Mouse (Mus musculus): ENCODE results near the gene Grin2c. TPM values are rescaled to one million over a fixed set of nuclear protein-coding genes. Genes with fewer than 3 reads are reported as not detected.

Gene Grin2c
- total and polyA plus RNA-seq, 3 experiments, result not detected

GRCm38 (mm10) chr11:115273735-115274134 lies 6.7 kb upstream of the Grin2c start:
- Histone ChIP-seq H3K9me3 (replicated peaks; ENCODE audit: insufficient read depth, low read length) (no peaks in the 10 kb centered on the region), H3K36me3 (ENCODE audit: control insufficient read depth in 1 of 2, insufficient read depth in 2 of 2, low read length in 2 of 2) (peaks cover 0 to 16% of the 10 kb centered on the region in 2 experiments; a peak in 3 of 4 replicates)

GRCm38 (mm10) chr11:115272894-115273498 lies 6.0 kb upstream of the Grin2c start:
- TF ChIP-seq JUND (IDR thresholded peaks at IDR 0.05; ENCODE audit: low read depth, low read length) (no peak), GABPA (IDR thresholded peaks at IDR 0.05; ENCODE audit: low read depth, low read length) (no peak), SIN3A (IDR thresholded peaks at IDR 0.05; ENCODE audit: low read length) (no peak), SMC3 (IDR thresholded peaks at IDR 0.05; ENCODE audit: low read depth, low read length) (no peak), MYC (IDR thresholded peaks at IDR 0.05; ENCODE audit: low read depth, low read length) (no peak), MXI1 (IDR thresholded peaks at IDR 0.05; ENCODE audit: low read depth, low read length) (no peak), CHD1 (IDR thresholded peaks at IDR 0.05; ENCODE audit: low read depth, low read length) (no peak), NRF1 (IDR thresholded peaks at IDR 0.05; ENCODE audit: insufficient read depth, low read depth, low read length, poor library complexity, severe bottlenecking) (no peak), CTCF (IDR thresholded peaks at IDR 0.05 in 2 of 3, conservative IDR thresholded peaks at IDR 0.05 in 1 of 3; ENCODE audit: control insufficient read depth in 1 of 3, insufficient read depth in 1 of 3, low read depth in 2 of 3, low read length in 3 of 3, poor library complexity in 1 of 3, severe bottlenecking in 1 of 3) (no peak), TCF12 (IDR thresholded peaks at IDR 0.05; ENCODE audit: low read depth, low read length) (no peak), MYB (IDR thresholded peaks at IDR 0.05; ENCODE audit: low read depth, low read length) (no peak), HCFC1 (IDR thresholded peaks at IDR 0.05; ENCODE audit: low read depth, low read length) (no peak), GATA1 (IDR thresholded peaks at IDR 0.05; ENCODE audit: low read depth, low read length) (no peak), POLR2AphosphoS2 (IDR thresholded peaks at IDR 0.05; ENCODE audit: low read length) (no peak), MAZ (IDR thresholded peaks at IDR 0.05; ENCODE audit: low read depth, low read length) (no peak), POLR2A (IDR thresholded peaks at IDR 0.05; ENCODE audit: control insufficient read depth in 1 of 2, insufficient read depth in 1 of 2, low read depth in 1 of 2, low read length in 2 of 2, poor library complexity in 1 of 2) (no peak), NELFE (IDR thresholded peaks at IDR 0.05; ENCODE audit: low read depth, low read length) (no peak), BHLHE40 (IDR thresholded peaks at IDR 0.05; ENCODE audit: borderline replicate concordance, low read depth, low read length) (no peak)
- no peak for DNase-seq (ENCODE audit: low read depth, low spot score)
- Histone ChIP-seq H3K27me3 (ENCODE audit: control insufficient read depth in 1 of 2, insufficient read depth in 2 of 2, low read length in 2 of 2) (no peaks in the 10 kb centered on the region), H3K9me3 (replicated peaks; ENCODE audit: insufficient read depth, low read length) (no peaks in the 10 kb centered on the region), H3K27ac (ENCODE audit: control insufficient read depth, low read depth, low read length) (no peak overlapping the region), H3K4me3 (ENCODE audit: control insufficient read depth in 1 of 2, insufficient read depth in 1 of 2, low read depth in 2 of 2, low read length in 2 of 2) (no peak overlapping the region), H3K4me1 (ENCODE audit: control insufficient read depth in 1 of 2, insufficient read depth in 2 of 2, low read length in 2 of 2) (peaks cover 5 to 15% of the 10 kb centered on the region in 2 experiments), H3K36me3 (ENCODE audit: control insufficient read depth in 1 of 2, insufficient read depth in 2 of 2, low read length in 2 of 2) (peaks cover 0 to 11% of the 10 kb centered on the region in 2 experiments; a peak in 3 of 4 replicates), H3K9ac (ENCODE audit: control insufficient read depth, low read depth, low read length, poor library complexity, severe bottlenecking) (no peak overlapping the region), H3K79me2 (ENCODE audit: control insufficient read depth, insufficient read depth, low read length, poor library complexity) (peaks cover 6% of the 10 kb centered on the region; the same call in 1 of the 2 replicates)

More at GRCm38 (mm10) chr11:115273735-115274134, 6.7 kb upstream of the Grin2c start:
- Histone ChIP-seq H3K4me1 (ENCODE audit: control insufficient read depth in 1 of 2, insufficient read depth in 2 of 2, low read length in 2 of 2) (peaks cover 7 to 20% of the 10 kb centered on the region in 2 experiments), H3K4me3 (ENCODE audit: control insufficient read depth in 1 of 2, insufficient read depth in 1 of 2, low read depth in 2 of 2, low read length in 2 of 2) (no peak overlapping the region), H3K9ac (ENCODE audit: control insufficient read depth, low read depth, low read length, poor library complexity, severe bottlenecking) (no peak overlapping the region), H3K79me2 (ENCODE audit: control insufficient read depth, insufficient read depth, low read length, poor library complexity) (peaks cover 6% of the 10 kb centered on the region; the same call in 1 of the 2 replicates), H3K27me3 (ENCODE audit: control insufficient read depth in 1 of 2, insufficient read depth in 2 of 2, low read length in 2 of 2) (no peaks in the 10 kb centered on the region), H3K27ac (ENCODE audit: control insufficient read depth, low read depth, low read length) (no peak overlapping the region)
- no peak for TF ChIP-seq ETS1 (IDR thresholded peaks at IDR 0.05; ENCODE audit: low read depth, low read length)
- DNase-seq (ENCODE audit: low read depth, low spot score), result no peak

All from MEL (cell line).